Mouse (Mus musculus): Measurements from ENCODE around the gene Zmiz1. TPM values are rescaled to one million over a fixed set of nuclear protein-coding genes. Genes with fewer than 3 reads are reported as not detected.

Zmiz1 gene
- polyA plus RNA-seq, 1 experiment from 2014 or later, result 80.3 TPM

- Histone ChIP-seq H3K9ac (replicated peaks) (no peak overlapping the region), H3K4me1 (replicated peaks) (peaks cover 90% of the 10 kb centered on the region), H3K36me3 (peaks cover 32% of the 10 kb centered on the region), H3K9me3 (no peaks in the 10 kb centered on the region), H3K4me2 (replicated peaks) (no peak overlapping the region), H3K27ac (no peak overlapping the region), H3K27me3 (no peaks in the 10 kb centered on the region), H3K4me3 (replicated peaks) (no peak overlapping the region)
- ATAC-seq, result no peak
- 68% methylated on average over 4 of the region's 4 CpGs for WGBS
Observed at GRCm38 (mm10) chr14:25620766-25621165, 161.8 kb downstream of the Zmiz1 start.

- Histone ChIP-seq H3K4me3 (replicated peaks) (no peak overlapping the region), H3K27ac (peak overlapping the region; percentile 88), H3K9ac (replicated peaks) (peak overlapping the region; percentile 49), H3K36me3 (peaks cover 42% of the 10 kb centered on the region), H3K9me3 (no peaks in the 10 kb centered on the region), H3K27me3 (no peaks in the 10 kb centered on the region), H3K4me1 (replicated peaks) (peaks cover 85% of the 10 kb centered on the region), H3K4me2 (replicated peaks) (no peak overlapping the region)
- WGBS, result 34% methylated on average over 7 of the region's 7 CpGs
- ATAC-seq, result peak; percentile 28
Observed at GRCm38 (mm10) chr14:25623698-25624097, 164.7 kb downstream of the Zmiz1 start.

- H3K27ac ChIP-seq, result peak overlapping the region; percentile 88; the same call in 1 of the 2 replicates
- no peak for ATAC-seq
- peaks cover 85% of the 10 kb centered on the region for H3K4me1 ChIP-seq (replicated peaks)
- WGBS, result 91% methylated on average over 6 of the region's 6 CpGs
- H3K4me3 ChIP-seq (replicated peaks), result no peak overlapping the region
- no peaks in the 10 kb centered on the region for H3K27me3 ChIP-seq
- no peaks in the 10 kb centered on the region for H3K9me3 ChIP-seq
- H3K36me3 ChIP-seq, result peaks cover 37% of the 10 kb centered on the region
- no peak overlapping the region for H3K9ac ChIP-seq (replicated peaks)
- H3K4me2 ChIP-seq (replicated peaks), result no peak overlapping the region
Observed at GRCm38 (mm10) chr14:25624659-25625058, 165.7 kb downstream of the Zmiz1 start.

- 90% methylated on average over 3 of the region's 3 CpGs for WGBS
- no peak overlapping the region for H3K9ac ChIP-seq (replicated peaks)
- peaks cover 46% of the 10 kb centered on the region for H3K36me3 ChIP-seq
- H3K27me3 ChIP-seq, result no peaks in the 10 kb centered on the region
- H3K27ac ChIP-seq, result no peak overlapping the region
- H3K4me3 ChIP-seq (replicated peaks), result no peak overlapping the region
- no peaks in the 10 kb centered on the region for H3K9me3 ChIP-seq
- no peak overlapping the region for H3K4me2 ChIP-seq (replicated peaks)
- peaks cover 79% of the 10 kb centered on the region for H3K4me1 ChIP-seq (replicated peaks)
- ATAC-seq, result no peak
Observed at GRCm38 (mm10) chr14:25627599-25628255, 168.7 kb downstream of the Zmiz1 start.

GRCm38 (mm10) chr14:25628448-25629099 lies 169.6 kb downstream of the Zmiz1 start:
- Histone ChIP-seq H3K4me3 (replicated peaks) (no peak overlapping the region), H3K36me3 (peaks cover 43% of the 10 kb centered on the region), H3K27me3 (no peaks in the 10 kb centered on the region), H3K4me1 (replicated peaks) (peaks cover 79% of the 10 kb centered on the region), H3K9me3 (no peaks in the 10 kb centered on the region), H3K27ac (0 out of 2 replicates have a peak overlapping the region, but pooled peaks have one; percentile 4), H3K9ac (replicated peaks) (no peak overlapping the region), H3K4me2 (replicated peaks) (no peak overlapping the region)
- no peak for ATAC-seq
- 92% methylated on average over 5 of the region's 5 CpGs for WGBS

GRCm38 (mm10) chr14:25629866-25630606 lies 171.1 kb downstream of the Zmiz1 start:
- H3K4me1 ChIP-seq (replicated peaks), result peaks cover 79% of the 10 kb centered on the region
- 93% methylated on average over 12 of the region's 12 CpGs for WGBS
- no peak overlapping the region for H3K9ac ChIP-seq (replicated peaks)
- no peak for ATAC-seq
- H3K27me3 ChIP-seq, result no peaks in the 10 kb centered on the region
- H3K4me3 ChIP-seq (replicated peaks), result no peak overlapping the region
- H3K36me3 ChIP-seq, result peaks cover 30% of the 10 kb centered on the region
- peak overlapping the region; percentile 46 for H3K27ac ChIP-seq
- no peaks in the 10 kb centered on the region for H3K9me3 ChIP-seq
- no peak overlapping the region for H3K4me2 ChIP-seq (replicated peaks)

GRCm38 (mm10) chr14:25630647-25631409 lies 171.8 kb downstream of the Zmiz1 start:
- H3K9ac ChIP-seq (replicated peaks), result no peak overlapping the region
- no peaks in the 10 kb centered on the region for H3K9me3 ChIP-seq
- H3K4me1 ChIP-seq (replicated peaks), result peaks cover 84% of the 10 kb centered on the region
- H3K4me2 ChIP-seq (replicated peaks), result no peak overlapping the region
- peaks cover 27% of the 10 kb centered on the region for H3K36me3 ChIP-seq
- no peak overlapping the region for H3K4me3 ChIP-seq (replicated peaks)
- no peak for ATAC-seq
- WGBS, result 94% methylated on average over 7 of the region's 7 CpGs
- H3K27ac ChIP-seq, result peak overlapping the region; percentile 46
- H3K27me3 ChIP-seq, result no peaks in the 10 kb centered on the region

- Histone ChIP-seq H3K4me1 (replicated peaks) (peaks cover 84% of the 10 kb centered on the region), H3K27me3 (no peaks in the 10 kb centered on the region), H3K36me3 (peaks cover 32% of the 10 kb centered on the region), H3K27ac (0 out of 2 replicates have a peak overlapping the region, but pooled peaks have one; percentile 30), H3K9ac (replicated peaks) (no peak overlapping the region), H3K4me3 (replicated peaks) (no peak overlapping the region), H3K4me2 (replicated peaks) (no peak overlapping the region), H3K9me3 (no peaks in the 10 kb centered on the region)
- ATAC-seq, result no peak
- 93% methylated on average over 6 of the region's 6 CpGs for WGBS
Observed at GRCm38 (mm10) chr14:25631481-25631880, 172.5 kb downstream of the Zmiz1 start.

- H3K27ac ChIP-seq, result peak overlapping the region; percentile 86
- no peaks in the 10 kb centered on the region for H3K27me3 ChIP-seq
- peak overlapping the region; percentile 48 for H3K9ac ChIP-seq (replicated peaks)
- H3K4me1 ChIP-seq (replicated peaks), result peaks cover 81% of the 10 kb centered on the region
- 0 out of 2 replicates have a peak overlapping the region, but pooled peaks have one; percentile 0 for H3K4me2 ChIP-seq (replicated peaks)
- no peak overlapping the region for H3K4me3 ChIP-seq (replicated peaks)
- ATAC-seq, result peak; percentile 49
- peaks cover 42% of the 10 kb centered on the region for H3K36me3 ChIP-seq
- 56% methylated on average over 14 of the region's 14 CpGs for WGBS
- no peaks in the 10 kb centered on the region for H3K9me3 ChIP-seq
Observed at GRCm38 (mm10) chr14:25633539-25634300, 174.7 kb downstream of the Zmiz1 start.

- no peak overlapping the region for H3K4me3 ChIP-seq (replicated peaks)
- H3K9ac ChIP-seq (replicated peaks), result peak overlapping the region; percentile 48
- ATAC-seq, result no peak
- WGBS, result 80% methylated on average over 9 of the region's 9 CpGs
- peaks cover 47% of the 10 kb centered on the region for H3K36me3 ChIP-seq
- H3K9me3 ChIP-seq, result no peaks in the 10 kb centered on the region
- H3K27ac ChIP-seq, result peak overlapping the region; percentile 86
- H3K4me2 ChIP-seq (replicated peaks), result no peak overlapping the region
- peaks cover 75% of the 10 kb centered on the region for H3K4me1 ChIP-seq (replicated peaks)
- no peaks in the 10 kb centered on the region for H3K27me3 ChIP-seq
Observed at GRCm38 (mm10) chr14:25634328-25634727, 175.3 kb downstream of the Zmiz1 start.

- WGBS, result 67% methylated on average over 12 of the region's 12 CpGs
- Histone ChIP-seq H3K9ac (replicated peaks) (0 out of 2 replicates have a peak overlapping the region, but pooled peaks have one; percentile 24), H3K9me3 (no peaks in the 10 kb centered on the region), H3K4me2 (replicated peaks) (no peak overlapping the region), H3K27ac (peak overlapping the region; percentile 69), H3K4me3 (replicated peaks) (no peak overlapping the region), H3K36me3 (peaks cover 56% of the 10 kb centered on the region), H3K4me1 (replicated peaks) (peaks cover 74% of the 10 kb centered on the region), H3K27me3 (no peaks in the 10 kb centered on the region)
- ATAC-seq, result no peak
Observed at GRCm38 (mm10) chr14:25635746-25636145, 176.8 kb downstream of the Zmiz1 start.
